Mouse (Mus musculus) neural tube, embryonic 14.5 days (tissue): ENCODE measurements around the gene Tomm40. TPM values are rescaled to one million over a fixed set of nuclear protein-coding genes. Genes with fewer than 3 reads are reported as not detected.
A peak's percentile ranks its signal among the peaks of the same experiment; 100 is the strongest.

Experiments
- ATAC-seq: fragments of 200-750 bp; cut with Nextera tagmentation; 2 replicates; pipeline ENCODE4 v1.8.0; 2017; ENCODE audit warnings: low read depth, mild to moderate bottlenecking, moderate TSS enrichment, moderate library complexity
- H3K27ac ChIP-seq: fragments of 300-500 bp; sonication (generic); 2 replicates; pipeline ENCODE4 v1.5.1; 2014; ENCODE audit warnings: low read depth, mild to moderate bottlenecking, control low read depth, low read length, moderate library complexity, mixed read lengths
- H3K27me3 ChIP-seq: fragments of 300-500 bp; sonication (generic); 2 replicates; pipeline ENCODE4 v1.6.1; 2014; ENCODE audit warnings: low read length; ENCODE audit not compliant: control insufficient read depth, insufficient read depth
- H3K36me3 ChIP-seq: fragments of 300-500 bp; sonication (generic); 2 replicates; pipeline ENCODE4 v1.6.1; 2014; ENCODE audit warnings: low read length, mixed read lengths; ENCODE audit not compliant: control insufficient read depth, insufficient read depth
- H3K4me1 ChIP-seq: fragments of 300-500 bp; sonication (generic); 2 replicates; pipeline ENCODE4 v1.6.1; 2014; ENCODE audit warnings: low read length; ENCODE audit not compliant: control insufficient read depth, insufficient read depth
- H3K4me2 ChIP-seq: fragments of 300-500 bp; sonication (generic); 2 replicates; pipeline ENCODE4 v1.6.1; 2014; ENCODE audit warnings: mild to moderate bottlenecking, low read depth, low read length, control low read depth
- H3K4me3 ChIP-seq: fragments of 300-500 bp; sonication (generic); 2 replicates; pipeline ENCODE4 v1.5.1; 2014; ENCODE audit warnings: low read depth, low read length, control low read depth, mixed read lengths
- H3K9ac ChIP-seq: fragments of 300-500 bp; sonication (generic); replicated peaks from 2 replicates; pipeline ENCODE4 v1.6.1; 2014; ENCODE audit warnings: low read depth, mild to moderate bottlenecking, control low read depth, low read length, mixed read lengths
- H3K9me3 ChIP-seq: fragments of 300-500 bp; sonication (generic); 2 replicates; pipeline ENCODE4 v1.6.1; 2016; ENCODE audit warnings: low read length; ENCODE audit not compliant: control insufficient read depth
- WGBS: fragments of 180-500 bp; shearing (Covaris S2); extraction: QIAGEN DNeasy Blood & Tissue Kit; methylation state at CpG from one replicate; pipeline ENCODE4 v1.1.7; 2014; 5-methylcytosine and 5-hydroxymethylcytosine counted together
- polyA plus RNA-seq: library from polyadenylated mRNA; unstranded; fragments of >200 nt; fragmentation: Nextera tagmentation; extraction: Ambion mirVana; gene quantifications from 2 replicates; pipeline ENCODE4 v1.2.1, GENCODE M21; 2014

Tomm40 gene
- polyA plus RNA-seq, 1 experiment from 2014 or later, result 121 TPM

DNA sequence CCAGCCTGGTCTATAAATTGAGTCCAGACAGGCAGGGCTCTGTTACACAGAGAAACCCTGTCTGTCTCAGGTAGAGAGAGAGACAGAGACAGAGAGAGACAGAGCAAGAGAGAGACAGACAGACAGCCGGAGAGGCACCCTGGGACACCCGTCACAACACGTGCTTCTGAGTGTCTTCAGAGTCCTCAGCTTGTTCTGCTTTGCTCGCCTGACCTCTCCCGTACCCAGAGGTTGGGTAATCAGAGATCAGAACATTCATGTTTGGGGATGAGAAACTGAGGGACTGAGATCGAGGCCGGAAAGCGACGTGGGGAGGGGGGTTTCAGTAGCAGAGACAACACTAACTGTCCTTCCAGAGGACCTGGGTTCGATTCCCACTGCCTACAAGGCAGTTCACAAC lies 39.4 kb downstream of the Tomm40 start:
- Histone ChIP-seq H3K4me2 (no peak overlapping the region), H3K9ac (no peak overlapping the region), H3K4me3 (no peak overlapping the region), H3K9me3 (no peaks in the 10 kb centered on the region), H3K27me3 (no peaks in the 10 kb centered on the region), H3K36me3 (no peaks in the 10 kb centered on the region), H3K4me1 (no peaks in the 10 kb centered on the region), H3K27ac (no peak overlapping the region)
- 85% methylated on average over 10 of the region's 10 CpGs for WGBS
- no peak for ATAC-seq

DNA sequence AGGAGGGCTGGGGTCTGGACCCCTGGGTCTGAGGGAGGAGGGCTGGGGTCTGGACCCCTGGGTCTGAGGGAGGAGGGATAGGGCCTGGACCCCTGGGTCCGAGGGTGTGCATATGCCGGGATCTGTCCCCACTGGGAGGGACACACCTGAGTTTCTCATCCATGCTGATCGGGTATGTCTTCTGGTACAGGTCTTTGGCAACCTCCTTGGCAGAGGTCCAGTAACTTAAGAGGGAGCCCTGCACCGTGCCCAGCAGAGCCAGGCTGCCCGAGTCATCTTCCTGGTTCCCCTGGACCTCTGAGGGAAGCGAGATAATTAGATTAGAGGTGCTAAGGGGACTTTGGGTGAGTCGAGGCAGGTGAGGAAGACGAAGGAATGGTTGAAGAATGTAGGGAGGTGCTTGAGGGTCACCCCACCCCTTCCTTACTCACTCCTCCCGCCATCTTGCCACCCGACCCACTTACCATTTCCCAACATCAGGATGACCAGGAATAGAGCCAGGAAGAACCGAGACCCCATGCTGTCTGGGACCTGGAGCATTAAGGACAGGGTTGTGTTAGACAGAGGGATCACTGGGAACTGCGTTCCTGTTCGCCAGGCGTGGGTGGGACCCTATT lies 42.0 kb downstream of the Tomm40 start:
- no peak overlapping the region for H3K4me3 ChIP-seq
- H3K27ac ChIP-seq, result no peak overlapping the region
- H3K4me2 ChIP-seq, result no peak overlapping the region
- H3K9ac ChIP-seq, result no peak overlapping the region
- no peaks in the 10 kb centered on the region for H3K36me3 ChIP-seq
- H3K4me1 ChIP-seq, result no peaks in the 10 kb centered on the region
- no peaks in the 10 kb centered on the region for H3K9me3 ChIP-seq
- no peaks in the 10 kb centered on the region for H3K27me3 ChIP-seq
- no peak for ATAC-seq
- 65% methylated on average over 13 of the region's 14 CpGs for WGBS

DNA sequence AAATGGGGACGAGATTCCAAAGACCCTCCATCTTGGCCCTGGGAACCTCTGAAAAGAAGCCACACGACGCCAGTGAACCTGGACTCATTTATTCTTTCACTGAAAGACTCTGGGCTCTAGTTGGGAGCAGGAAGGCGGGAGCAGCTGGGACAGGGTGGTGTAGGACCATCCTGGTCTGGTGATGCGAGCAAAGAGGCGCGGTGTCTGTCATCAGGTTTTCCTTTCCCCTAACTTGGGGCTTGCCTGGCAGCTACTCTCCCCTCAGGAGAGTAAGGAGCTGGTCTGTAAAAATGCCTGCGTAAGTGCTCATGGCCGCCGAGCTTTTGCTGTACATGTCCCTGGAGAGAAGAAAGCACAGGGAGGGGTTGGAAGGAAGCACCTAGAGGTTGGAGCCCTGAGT lies 43.7 kb downstream of the Tomm40 start:
- Histone ChIP-seq H3K27ac (no peak overlapping the region), H3K9ac (no peak overlapping the region), H3K9me3 (no peaks in the 10 kb centered on the region), H3K4me3 (no peak overlapping the region), H3K4me1 (no peaks in the 10 kb centered on the region), H3K4me2 (no peak overlapping the region), H3K36me3 (no peaks in the 10 kb centered on the region), H3K27me3 (no peaks in the 10 kb centered on the region)
- no peak for ATAC-seq
- WGBS, result 67% methylated on average over 10 of the region's 10 CpGs

DNA sequence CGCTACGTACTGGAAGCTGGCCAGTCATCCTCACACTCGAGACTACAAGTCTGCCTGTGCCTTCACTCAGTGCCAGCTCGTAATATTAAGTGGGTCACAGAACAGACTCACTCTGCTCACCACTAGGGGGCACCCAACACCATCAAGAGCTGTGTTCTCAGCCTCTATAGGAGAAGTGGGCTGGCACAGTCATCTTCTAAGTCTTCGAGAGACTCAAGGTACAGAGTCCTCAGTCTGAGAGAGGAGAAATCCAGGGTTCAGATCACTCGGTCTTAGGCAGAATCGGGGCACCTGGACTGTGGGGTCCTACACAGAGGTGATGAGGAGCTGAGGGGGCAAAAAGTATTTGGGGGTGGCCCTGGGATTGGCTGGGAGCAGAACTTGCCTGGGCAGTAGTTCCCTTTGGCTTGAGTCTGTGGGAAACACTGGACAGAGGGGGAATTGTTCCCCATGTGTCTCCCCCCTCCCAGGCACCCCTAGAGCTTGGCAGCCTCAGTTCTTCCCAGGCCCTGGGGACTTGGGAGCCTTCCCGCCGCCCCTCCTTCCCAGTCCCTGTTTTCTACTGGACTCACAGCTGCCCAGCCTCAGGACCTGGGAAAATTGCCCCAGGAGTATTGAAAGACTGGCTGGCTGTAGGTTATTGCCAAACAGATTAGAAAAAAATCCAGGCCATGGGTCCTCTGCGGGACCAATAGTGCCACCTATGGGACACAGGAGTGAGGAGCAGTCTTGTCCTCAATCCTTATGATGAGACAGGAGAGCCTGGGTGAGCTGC lies 46.1 kb downstream of the Tomm40 start:
- WGBS, result 7% methylated on average over 10 of the region's 10 CpGs
- Histone ChIP-seq H3K4me2 (peak overlapping the region; percentile 11; the same call in 1 of the 2 replicates), H3K27me3 (no peaks in the 10 kb centered on the region), H3K27ac (peak overlapping the region; percentile 64), H3K4me1 (peaks cover 2% of the 10 kb centered on the region), H3K36me3 (no peaks in the 10 kb centered on the region), H3K9ac (0 out of 2 replicates have a peak overlapping the region, but pooled peaks have one; percentile 7), H3K4me3 (no peak overlapping the region), H3K9me3 (no peaks in the 10 kb centered on the region)
- ATAC-seq, result peak; percentile 62

DNA sequence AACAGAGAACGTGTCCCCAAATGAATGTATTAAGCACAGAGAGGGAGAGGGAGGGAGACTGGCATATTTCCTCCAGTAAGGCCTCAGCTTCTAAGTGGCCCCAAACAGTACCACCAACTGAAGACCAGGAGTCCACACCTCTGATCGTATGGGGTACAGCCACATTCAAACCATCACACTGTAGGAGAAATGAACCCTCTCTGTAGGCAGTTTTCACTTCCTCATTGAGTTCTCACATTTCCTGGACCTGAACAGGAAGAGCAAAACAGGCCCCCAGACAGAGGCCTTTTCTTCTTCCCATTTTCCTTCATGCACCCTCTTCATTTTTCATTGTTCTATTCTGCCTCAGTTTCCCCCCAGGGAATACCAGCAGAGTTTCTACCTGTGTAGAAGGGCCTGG lies 47.8 kb downstream of the Tomm40 start:
- Histone ChIP-seq H3K4me2 (no peak overlapping the region), H3K4me1 (peaks cover 16% of the 10 kb centered on the region), H3K36me3 (no peaks in the 10 kb centered on the region), H3K27ac (no peak overlapping the region), H3K27me3 (no peaks in the 10 kb centered on the region), H3K9me3 (no peaks in the 10 kb centered on the region), H3K9ac (no peak overlapping the region), H3K4me3 (no peak overlapping the region)
- ATAC-seq, result no peak
- 88% methylated on average over 2 of the region's 2 CpGs for WGBS

DNA sequence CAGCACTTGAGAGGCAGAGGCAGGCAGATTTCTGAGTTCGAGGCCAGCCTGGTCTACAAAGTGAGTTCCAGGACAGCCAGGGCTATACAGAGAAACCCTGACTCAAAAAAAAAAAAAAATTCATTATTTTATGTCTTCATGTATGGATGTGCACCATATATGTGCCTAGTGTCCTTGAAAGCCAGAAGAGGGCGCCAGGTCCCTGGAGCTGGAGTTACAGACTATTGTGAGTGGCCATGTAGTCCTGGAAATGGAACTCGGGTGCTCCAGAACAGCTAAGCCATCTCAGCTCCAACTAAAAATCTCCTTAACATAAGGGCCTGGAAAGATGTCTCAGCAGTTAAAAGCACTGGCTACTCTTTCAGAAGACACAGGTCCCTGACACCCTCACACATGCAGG lies 48.5 kb downstream of the Tomm40 start:
- no peaks in the 10 kb centered on the region for H3K9me3 ChIP-seq
- ATAC-seq, result no peak
- 63% methylated on average over 3 of the region's 3 CpGs for WGBS

DNA sequence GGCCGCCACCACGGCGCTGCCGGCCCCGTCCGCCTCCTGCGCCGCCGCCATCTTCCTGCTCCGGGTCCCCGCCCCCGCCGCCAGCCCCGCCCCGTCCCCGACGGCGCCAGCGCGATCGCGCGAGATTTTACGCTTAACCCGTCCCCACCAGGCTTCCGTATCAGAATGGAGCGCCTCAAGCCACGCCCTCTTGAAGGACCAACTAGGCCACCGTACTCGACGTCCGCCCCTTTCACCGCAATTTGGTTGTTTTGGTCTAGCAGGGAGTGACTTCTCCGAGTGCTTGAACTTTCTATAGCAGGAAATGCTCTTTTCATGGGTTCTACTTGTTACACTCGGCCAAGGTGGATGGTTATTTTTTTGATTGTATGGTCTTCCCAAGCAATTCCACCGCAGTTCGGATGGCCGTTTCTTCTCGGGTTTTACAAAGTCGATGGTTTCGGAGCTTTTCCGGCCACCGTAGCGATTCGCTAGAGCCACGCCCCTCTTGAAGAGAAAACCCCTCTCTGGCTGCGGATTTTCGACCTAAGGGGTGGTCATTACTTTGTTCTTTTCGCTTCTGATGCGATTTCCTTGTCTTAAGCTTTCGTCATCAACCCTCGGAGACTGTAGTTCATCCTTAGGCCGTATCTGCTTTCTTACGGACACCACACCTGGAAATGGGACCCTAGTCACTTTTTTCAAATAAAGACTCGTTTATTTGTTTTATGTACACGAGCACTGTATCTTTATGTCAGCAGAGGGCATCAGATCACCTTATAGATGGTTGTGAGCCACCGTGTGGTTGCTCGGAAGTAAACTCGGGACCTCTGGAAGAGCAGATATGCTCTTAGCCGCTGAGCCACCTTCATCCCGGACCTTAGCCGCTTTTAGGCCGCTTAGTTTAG lies 50.0 kb downstream of the Tomm40 start, which contains the start of gene Clptm1:
Gene Clptm1 (minus strand): TSS at position 79 of the 887 bp plus-strand sequence.
- peak within 1 kb of the TSS; percentile 91 for H3K27ac ChIP-seq
- H3K4me1 ChIP-seq, result peaks cover 16% of the 10 kb centered on the region
- no peaks in the 10 kb centered on the region for H3K27me3 ChIP-seq
- ATAC-seq, result peak; percentile 84
- no peaks in the 10 kb centered on the region for H3K36me3 ChIP-seq
- H3K9ac ChIP-seq, result peak within 1 kb of the TSS; percentile 94
- H3K9me3 ChIP-seq, result no peaks in the 10 kb centered on the region
- under 1% methylated on average over 57 of the region's 63 CpGs for WGBS
- peak within 1 kb of the TSS; percentile 99 for H3K4me3 ChIP-seq
- H3K4me2 ChIP-seq, result peak within 1 kb of the TSS; percentile 90

More for the DNA sequence above, 48.5 kb downstream of the Tomm40 start:
- Histone ChIP-seq H3K27ac (no peak overlapping the region), H3K9ac (no peak overlapping the region), H3K4me2 (no peak overlapping the region), H3K27me3 (no peaks in the 10 kb centered on the region), H3K4me3 (no peak overlapping the region), H3K4me1 (peaks cover 16% of the 10 kb centered on the region), H3K36me3 (no peaks in the 10 kb centered on the region)

DNA sequence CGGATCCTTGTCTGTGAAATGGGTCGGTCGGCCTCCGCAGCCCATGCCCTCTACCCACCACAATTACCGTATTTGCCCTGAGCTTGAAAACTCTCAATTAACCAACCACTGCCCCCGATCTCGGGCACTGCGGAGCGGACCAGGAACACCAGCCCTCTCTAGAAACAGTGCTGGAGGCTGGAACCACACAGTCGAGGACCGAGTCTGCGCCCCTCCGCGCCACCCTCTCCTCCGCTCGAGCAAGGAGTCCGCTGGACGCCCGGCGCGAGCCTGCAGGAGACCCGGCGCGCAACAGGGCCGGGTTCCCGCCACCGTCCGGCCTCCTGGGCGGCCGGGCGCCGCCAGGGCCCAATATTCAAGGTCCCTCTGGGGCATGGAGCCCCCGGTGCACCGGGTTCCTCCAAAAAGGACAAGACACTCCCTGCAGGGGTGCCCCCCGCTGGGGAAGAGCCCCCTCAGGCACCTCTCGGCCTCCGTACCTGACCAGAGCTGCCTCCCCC lies 50.7 kb downstream of the Tomm40 start:
- H3K27me3 ChIP-seq, result no peaks in the 10 kb centered on the region
- under 1% methylated on average over 36 of the region's 37 CpGs for WGBS
- H3K4me1 ChIP-seq, result peaks cover 16% of the 10 kb centered on the region
- peak overlapping the region; percentile 91 for H3K27ac ChIP-seq
- H3K9ac ChIP-seq, result peak overlapping the region; percentile 94
- peak; percentile 59 for ATAC-seq
- H3K36me3 ChIP-seq, result no peaks in the 10 kb centered on the region
- H3K9me3 ChIP-seq, result no peaks in the 10 kb centered on the region
- peak overlapping the region; percentile 99 for H3K4me3 ChIP-seq
- peak overlapping the region; percentile 90 for H3K4me2 ChIP-seq
